Mouse (Mus musculus) adipocyte (in vitro differentiated cells): ENCODE data around the gene Casz1.

ENCODE experiments used
- DNase-seq: peaks from one replicate; pipeline ENCODE4 v3.0.0-alpha.2; 2016; ENCODE audit warnings: low spot score

Gene Casz1

DNA sequence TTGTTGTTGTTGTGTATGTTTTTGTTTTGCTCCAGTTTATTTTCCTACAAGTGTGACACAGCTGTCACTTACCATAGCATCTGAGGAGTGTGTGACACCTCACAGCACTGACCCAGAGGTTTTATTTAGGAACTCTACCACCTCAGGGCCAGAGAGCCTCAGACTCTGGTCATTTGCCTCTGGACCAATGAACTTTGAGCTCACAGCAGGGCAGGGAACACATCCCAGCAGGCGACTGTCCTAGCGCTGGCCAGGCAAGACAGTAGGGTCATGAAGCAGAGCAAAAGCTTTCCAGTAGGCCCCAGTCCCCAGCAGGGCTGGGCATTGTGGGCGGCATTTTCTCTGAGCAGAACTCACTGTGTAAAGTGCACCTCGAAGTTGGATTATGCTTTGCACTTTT, 1.2 kb upstream of the Casz1 start:
- no peak for DNase-seq

DNA sequence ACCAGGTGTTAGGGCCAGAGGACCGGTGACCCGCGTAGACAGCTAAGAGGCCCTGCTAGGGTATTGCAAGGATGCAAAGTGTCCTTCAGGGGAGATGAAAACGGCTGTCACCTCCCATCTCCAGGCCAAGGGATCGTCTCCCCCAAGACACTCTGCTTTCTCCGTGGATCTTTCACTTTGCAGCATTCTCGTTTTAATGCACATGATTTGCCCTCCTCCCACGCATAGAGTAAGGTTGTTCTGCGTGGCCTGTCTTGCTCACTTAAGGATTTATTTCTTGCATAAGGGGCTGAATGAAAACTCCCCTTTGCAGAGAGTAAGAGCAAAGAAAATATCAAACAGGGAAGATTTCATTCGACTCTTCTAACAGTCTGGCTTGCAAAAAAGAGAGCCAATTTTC, 593 bp upstream of the Casz1 start:
- no peak for DNase-seq

- DNase-seq: no peak
Measured at GRCm38 (mm10) chr4:148804780-148805160, 541 bp downstream of the Casz1 start.

DNA sequence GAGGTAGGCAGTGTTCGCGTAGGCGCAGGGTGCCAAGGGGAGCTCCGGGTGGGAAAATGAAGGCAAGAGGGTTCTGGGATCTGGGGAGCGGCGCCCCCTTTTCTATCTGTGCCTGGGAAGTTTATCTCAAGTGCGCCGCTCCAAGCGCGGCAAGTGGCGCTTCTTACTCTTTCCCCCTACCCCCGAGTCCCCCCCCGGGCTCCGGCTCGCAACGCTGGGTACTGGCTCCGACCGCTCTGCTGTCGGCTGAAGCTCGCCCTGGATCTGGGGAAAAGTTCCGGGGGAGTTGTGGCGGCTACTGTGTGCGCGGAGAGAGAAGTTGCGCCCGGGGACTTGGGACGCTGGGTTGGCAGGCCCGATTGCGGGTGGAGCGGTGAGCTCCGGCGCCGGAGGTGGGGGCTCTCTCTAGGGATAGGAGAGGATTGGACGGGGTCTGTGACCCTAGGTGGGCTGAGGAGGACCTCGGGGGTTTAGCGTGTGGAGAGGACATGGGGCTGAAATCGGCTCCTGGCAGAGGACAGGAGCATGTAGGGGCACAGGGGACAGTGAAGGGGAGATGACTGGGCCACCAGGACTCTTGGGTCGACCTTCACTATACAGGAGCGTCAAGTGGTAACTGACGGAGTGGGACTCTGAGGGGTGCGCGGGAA, 1.1 kb downstream of the Casz1 start:
- no peak for DNase-seq

DNA sequence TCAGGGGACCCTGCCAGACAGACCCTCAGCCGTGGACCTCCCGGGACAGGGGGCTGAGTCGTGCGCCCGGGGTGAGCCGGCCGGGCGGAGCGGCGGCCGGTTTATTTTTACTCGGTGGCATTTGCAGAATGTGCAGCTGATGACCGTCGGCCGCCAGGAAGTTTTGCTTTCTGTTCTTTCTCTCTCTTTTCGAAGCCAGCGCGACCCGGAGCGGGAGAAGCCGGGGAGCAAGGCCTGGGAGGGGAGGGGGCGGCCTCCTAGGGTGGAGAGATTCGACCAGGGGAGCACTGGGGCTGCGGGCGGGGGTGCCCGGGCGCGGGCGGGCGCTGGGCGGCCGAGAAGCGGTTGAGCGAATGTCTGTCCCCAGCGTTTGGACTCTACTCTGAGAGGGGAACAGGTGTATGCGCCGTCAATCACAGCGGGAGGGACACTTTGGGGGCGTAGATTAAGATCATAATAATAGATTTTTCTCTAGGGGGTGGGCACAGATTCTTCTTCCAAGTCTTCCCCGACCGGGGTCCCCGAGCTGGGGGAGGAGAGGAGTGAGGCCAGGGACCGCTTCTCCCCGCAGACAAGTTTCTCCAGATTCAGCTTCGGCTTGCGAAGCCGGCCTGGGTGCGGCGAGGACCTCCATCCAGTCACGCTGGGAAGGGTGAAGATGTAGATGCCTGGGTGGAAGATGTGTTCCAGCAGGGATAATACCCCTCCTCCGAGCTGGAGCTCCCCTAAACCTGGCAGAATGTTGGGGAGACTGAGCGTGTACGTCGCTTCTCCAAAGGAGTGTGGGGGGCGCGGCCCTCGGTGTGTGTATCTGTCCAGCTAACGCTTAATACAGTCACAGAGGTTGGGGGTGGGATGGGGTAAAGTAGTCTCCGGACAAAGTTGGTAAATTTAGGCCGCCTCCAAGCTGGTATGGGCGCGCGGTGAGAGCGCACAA, 1.9 kb downstream of the Casz1 start:
- DNase-seq: no peak

DNA sequence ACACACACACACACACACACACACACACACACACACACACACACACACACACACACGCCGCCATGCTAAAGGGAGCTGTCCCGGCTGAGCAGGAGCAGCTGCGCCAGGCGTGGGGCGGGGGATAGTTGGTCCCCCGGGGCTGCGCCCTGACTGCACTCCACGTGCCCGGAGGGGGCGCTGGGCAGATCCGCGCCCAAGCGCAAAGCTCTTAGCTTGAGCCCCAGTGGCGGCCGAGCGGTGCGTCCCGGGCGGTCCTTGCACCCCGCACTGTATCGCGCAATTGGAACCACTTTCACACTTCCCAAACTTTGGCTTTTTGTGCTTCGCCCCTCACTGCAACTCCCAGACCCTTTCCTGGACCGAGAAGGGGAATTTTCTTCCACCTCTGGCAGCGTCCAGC, 2.6 kb downstream of the Casz1 start:
- no peak for DNase-seq

GRCm38 (mm10) chr4:148807397-148807796, 3.2 kb downstream of the Casz1 start:
- DNase-seq: no peak

- no peak for DNase-seq
Measured at GRCm38 (mm10) chr4:148808839-148809238, 4.6 kb downstream of the Casz1 start.

GRCm38 (mm10) chr4:148810706-148811105, 6.5 kb downstream of the Casz1 start:
- DNase-seq: no peak

GRCm38 (mm10) chr4:148811940-148812339, 7.7 kb downstream of the Casz1 start:
- DNase-seq: no peak

GRCm38 (mm10) chr4:148813247-148813646, 9.0 kb downstream of the Casz1 start:
- no peak for DNase-seq

DNA sequence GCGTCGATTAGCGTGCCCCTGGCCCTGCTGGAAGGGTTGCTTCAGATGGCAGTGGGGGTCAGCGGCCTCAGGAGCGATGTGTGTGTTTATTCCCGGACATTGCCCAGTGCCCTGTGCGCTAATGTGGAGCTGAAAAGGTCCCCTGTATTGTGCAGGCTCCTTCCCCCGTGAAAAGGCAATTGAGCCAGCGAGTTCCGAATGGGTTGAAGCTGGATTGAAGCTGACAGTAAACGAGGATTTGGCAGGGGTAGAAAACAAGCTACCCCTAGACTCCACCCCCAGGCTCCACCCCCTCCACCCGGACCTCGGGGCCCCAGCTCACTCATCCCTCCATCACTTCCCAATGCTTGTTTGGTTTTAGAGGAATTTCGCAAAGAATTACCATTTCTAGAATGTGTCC, 12.3 kb downstream of the Casz1 start:
- no peak for DNase-seq

- DNase-seq: no peak
Measured at GRCm38 (mm10) chr4:148818161-148818560, 13.9 kb downstream of the Casz1 start.

- no peak for DNase-seq
Measured at GRCm38 (mm10) chr4:148820171-148820570, 15.9 kb downstream of the Casz1 start.

GRCm38 (mm10) chr4:148823281-148823680, 19.1 kb downstream of the Casz1 start:
- no peak for DNase-seq

DNA sequence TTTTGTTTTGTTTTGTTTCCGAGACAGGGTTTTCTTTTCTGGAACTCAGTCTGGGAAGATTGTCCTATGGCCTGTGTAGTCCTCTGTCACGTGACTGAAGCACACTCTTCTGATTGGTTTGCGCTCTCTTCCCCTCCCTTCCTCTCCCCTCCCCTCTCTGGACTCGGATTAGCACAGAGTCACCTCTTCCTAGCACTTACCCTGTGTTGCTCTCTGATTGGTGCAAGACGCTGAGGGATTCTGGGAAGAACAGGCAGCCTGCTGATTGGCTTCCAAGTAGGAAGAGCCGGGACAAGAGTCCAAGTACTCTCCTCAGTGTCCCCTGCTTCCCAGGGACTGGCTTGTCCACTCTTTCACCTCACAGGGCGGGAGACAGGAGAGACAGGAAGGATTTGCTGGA, 26.1 kb downstream of the Casz1 start:
- peak; percentile 10 for DNase-seq

GRCm38 (mm10) chr4:148833245-148833990, 29.2 kb downstream of the Casz1 start:
- DNase-seq: no peak

- no peak for DNase-seq
Measured at GRCm38 (mm10) chr4:148836391-148836790, 32.2 kb downstream of the Casz1 start.

DNA sequence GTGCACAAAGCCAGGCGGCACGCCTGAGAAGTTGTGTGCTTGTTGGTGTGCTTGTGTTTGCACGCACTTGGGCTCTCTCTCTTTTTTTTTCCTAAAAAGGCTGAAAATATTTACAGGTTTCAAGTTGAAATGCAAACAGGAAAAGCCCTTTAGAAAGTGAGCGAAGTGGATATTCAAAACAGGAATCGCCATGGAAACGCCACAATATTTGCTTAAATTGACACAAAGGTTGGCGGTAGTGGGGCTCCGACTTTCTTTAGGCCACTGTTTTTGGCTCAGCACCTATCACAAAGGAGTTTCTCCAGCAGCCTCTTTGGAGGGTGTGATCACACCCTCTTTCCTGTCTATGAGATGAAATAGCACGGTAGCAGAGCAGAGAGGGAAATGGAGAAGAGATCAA, 32.8 kb downstream of the Casz1 start:
- no peak for DNase-seq

GRCm38 (mm10) chr4:148837644-148838043, 33.4 kb downstream of the Casz1 start:
- no peak for DNase-seq

GRCm38 (mm10) chr4:148842302-148842701, 38.1 kb downstream of the Casz1 start:
- DNase-seq: no peak

- no peak for DNase-seq
Measured at GRCm38 (mm10) chr4:148844921-148845320, 40.7 kb downstream of the Casz1 start.

- peak; percentile 60 for DNase-seq
Measured at GRCm38 (mm10) chr4:148846203-148846602, 42.0 kb downstream of the Casz1 start.
